Mouse (Mus musculus) testis, adult 2 months (tissue): ENCODE measurements around the gene Gucd1. TPM values are rescaled to one million over a fixed set of nuclear protein-coding genes. Genes with fewer than 3 reads are reported as not detected.
"Not testable (repeated sequence)": the region's sequence is repeated elsewhere in the genome, so short reads cannot be mapped to it uniquely, and the experiment has no call there.

Source experiments
- H3K27ac ChIP-seq: fragments of 200-500 bp; 2 replicates; pipeline ENCODE4 v1.5.1; 2012; ENCODE audit warnings: low read depth, low read length; ENCODE audit not compliant: control insufficient read depth, insufficient read depth
- H3K27me3 ChIP-seq: fragments of 200-500 bp; 2 replicates; pipeline ENCODE4 v1.6.1; 2012; ENCODE audit warnings: mild to moderate bottlenecking, low read length, moderate library complexity; ENCODE audit not compliant: control insufficient read depth, insufficient read depth
- H3K36me3 ChIP-seq: fragments of 200-500 bp; 2 replicates; pipeline ENCODE4 v1.6.1; 2012; ENCODE audit warnings: mild to moderate bottlenecking, low read length; ENCODE audit not compliant: control insufficient read depth, insufficient read depth
- H3K4me1 ChIP-seq: fragments of 200-500 bp; 2 replicates; pipeline ENCODE4 v1.6.1; 2012; ENCODE audit warnings: low read length; ENCODE audit not compliant: control insufficient read depth, insufficient read depth
- H3K4me3 ChIP-seq: fragments of 200-500 bp; 2 replicates; pipeline ENCODE4 v1.5.1; 2012; ENCODE audit warnings: low read depth, mild to moderate bottlenecking, low read length, moderate library complexity, mixed read lengths; ENCODE audit not compliant: control insufficient read depth
- CTCF ChIP-seq: fragments of 200-500 bp; IDR thresholded peaks from 2 replicates; pipeline ENCODE4 v1.5.1; 2012; ENCODE audit warnings: low read depth, mild to moderate bottlenecking, inconsistent platforms, low read length, moderate library complexity; ENCODE audit not compliant: control insufficient read depth, insufficient read depth, insufficient replicate concordance
- POLR2A ChIP-seq: fragments of 200-500 bp; IDR thresholded peaks from 2 replicates; pipeline ENCODE4 v1.6.1; 2012; ENCODE audit warnings: low read depth, mild to moderate bottlenecking, inconsistent platforms, low read length, moderate library complexity; ENCODE audit not compliant: control insufficient read depth
- polyA plus RNA-seq: library from polyadenylated mRNA; depleted of rRNA; stranded (reverse); fragments of >200 nt; gene quantifications from 2 replicates; pipeline ENCODE4 v1.2.3, GENCODE M21; 2012

The Gucd1 gene
- polyA plus RNA-seq, 1 experiment = 15.1 TPM

- H3K36me3 ChIP-seq = no peaks in the 10 kb centered on the region
- no peaks in the 10 kb centered on the region for H3K27me3 ChIP-seq
- no peak overlapping the region for H3K4me3 ChIP-seq
- peaks cover 9% of the 10 kb centered on the region for H3K4me1 ChIP-seq
- H3K27ac ChIP-seq = no peak overlapping the region
- TF ChIP-seq CTCF (no peak), POLR2A (no peak)
Measured at GRCm38 (mm10) chr10:75414925-75415324, 102.8 kb downstream of the Gucd1 start.

GRCm38 (mm10) chr10:75412114-75413103, 105.4 kb downstream of the Gucd1 start:
- H3K36me3 ChIP-seq = no peaks in the 10 kb centered on the region
- H3K4me1 ChIP-seq = peaks cover 7% of the 10 kb centered on the region
- H3K27ac ChIP-seq = no peak overlapping the region
- TF ChIP-seq CTCF (no peak), POLR2A (no peak)
- no peak overlapping the region for H3K4me3 ChIP-seq
- no peaks in the 10 kb centered on the region for H3K27me3 ChIP-seq

DNA sequence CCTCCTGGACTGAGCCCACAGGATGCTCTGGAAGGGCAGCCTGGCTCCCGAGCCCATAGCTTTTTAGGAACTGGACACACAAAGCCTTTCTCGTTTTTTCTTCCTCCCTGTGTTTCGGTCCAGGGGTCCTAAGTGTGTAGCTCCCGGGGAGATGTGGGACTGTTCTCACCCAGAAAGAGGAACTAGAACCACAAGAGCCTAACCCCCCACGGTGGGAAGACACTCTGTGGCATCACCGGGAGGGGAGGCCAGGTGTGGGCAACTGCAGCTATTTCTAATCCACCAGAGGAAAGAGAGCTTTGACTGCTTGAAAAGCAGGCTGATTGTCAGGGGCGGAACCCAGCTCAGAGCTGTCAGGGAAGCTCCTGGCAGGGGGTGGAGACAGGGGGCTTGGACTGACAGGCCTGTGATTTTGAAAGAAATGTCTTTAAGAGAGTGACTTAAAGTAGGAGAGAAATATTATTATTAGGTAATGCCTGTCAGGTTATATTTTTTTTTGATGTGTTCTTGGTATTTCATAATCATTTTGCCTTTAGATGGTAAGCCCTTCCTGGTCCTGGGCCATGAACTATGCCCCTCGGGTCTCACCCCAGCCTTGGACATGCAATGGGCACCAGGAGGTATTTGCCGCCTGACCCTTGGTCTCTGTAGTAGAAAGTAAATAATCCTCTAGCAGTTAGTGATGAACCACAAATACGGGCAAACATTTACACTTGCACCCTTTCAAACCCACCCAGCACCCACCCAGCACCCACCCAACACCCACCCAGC, 106.2 kb downstream of the Gucd1 start:
- not testable (repeated sequence) for H3K27me3 ChIP-seq, H3K36me3 ChIP-seq, H3K4me3 ChIP-seq, H3K27ac ChIP-seq, H3K4me1 ChIP-seq

DNA sequence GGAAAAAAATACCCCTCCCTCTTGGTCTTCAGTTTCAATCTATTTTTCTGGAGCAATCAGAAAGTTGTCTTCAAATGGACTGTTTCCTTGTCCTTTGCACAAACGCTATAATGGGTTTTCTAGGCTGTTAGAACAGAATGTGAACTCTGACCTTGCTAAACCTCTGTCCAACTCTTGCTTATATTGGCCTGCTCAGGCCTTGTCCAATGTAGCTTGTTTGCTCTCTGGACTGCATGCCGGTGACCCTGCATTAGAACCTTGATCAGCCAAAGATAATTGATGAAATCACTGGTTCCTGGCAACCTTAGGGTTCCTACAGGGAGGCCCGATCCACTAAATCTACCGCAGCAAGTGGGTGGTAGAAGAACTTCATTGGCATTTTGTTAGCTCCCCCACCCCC, 110.0 kb downstream of the Gucd1 start:
- Histone ChIP-seq H3K36me3 (no peaks in the 10 kb centered on the region), H3K27ac (no peak overlapping the region), H3K4me3 (no peak overlapping the region), H3K27me3 (no peaks in the 10 kb centered on the region), H3K4me1 (peaks cover 6% of the 10 kb centered on the region)
- TF ChIP-seq CTCF = no peak
- no peak for TF ChIP-seq POLR2A

DNA sequence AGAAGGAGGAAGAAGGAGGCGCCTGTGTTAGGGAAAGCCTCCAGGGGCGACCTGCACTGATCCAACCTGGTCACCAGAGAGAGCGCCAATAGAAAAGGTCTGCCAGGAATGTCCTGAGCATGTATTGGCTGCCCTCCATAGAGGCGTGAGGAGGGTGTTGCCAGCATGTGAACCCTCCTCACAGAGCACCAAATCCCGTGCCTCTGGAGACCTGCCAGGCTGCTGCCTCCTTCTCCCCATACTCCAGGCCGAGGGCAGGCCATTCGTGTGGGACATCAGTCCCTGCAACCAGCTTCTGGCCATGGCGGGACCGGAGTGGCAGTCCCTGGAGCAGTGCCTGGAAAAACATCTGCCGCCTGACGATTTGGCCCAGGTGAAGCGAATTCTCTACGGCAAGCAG, 111.0 kb downstream of the Gucd1 start:
- H3K4me3 ChIP-seq = no peak overlapping the region
- no peaks in the 10 kb centered on the region for H3K27me3 ChIP-seq

GRCm38 (mm10) chr10:75405916-75406315, 111.9 kb downstream of the Gucd1 start:
- H3K36me3 ChIP-seq = no peaks in the 10 kb centered on the region
- H3K4me3 ChIP-seq = no peak overlapping the region
- no peak for TF ChIP-seq POLR2A
- TF ChIP-seq CTCF = no peak
- no peaks in the 10 kb centered on the region for H3K4me1 ChIP-seq
- no peaks in the 10 kb centered on the region for H3K27me3 ChIP-seq
- H3K27ac ChIP-seq = no peak overlapping the region

More for the DNA sequence above, 111.0 kb downstream of the Gucd1 start:
- no peaks in the 10 kb centered on the region for H3K4me1 ChIP-seq
- H3K36me3 ChIP-seq = no peaks in the 10 kb centered on the region
- no peak overlapping the region for H3K27ac ChIP-seq
- TF ChIP-seq POLR2A = no peak; the same call in 1 of the 2 replicates
- TF ChIP-seq CTCF = no peak

DNA sequence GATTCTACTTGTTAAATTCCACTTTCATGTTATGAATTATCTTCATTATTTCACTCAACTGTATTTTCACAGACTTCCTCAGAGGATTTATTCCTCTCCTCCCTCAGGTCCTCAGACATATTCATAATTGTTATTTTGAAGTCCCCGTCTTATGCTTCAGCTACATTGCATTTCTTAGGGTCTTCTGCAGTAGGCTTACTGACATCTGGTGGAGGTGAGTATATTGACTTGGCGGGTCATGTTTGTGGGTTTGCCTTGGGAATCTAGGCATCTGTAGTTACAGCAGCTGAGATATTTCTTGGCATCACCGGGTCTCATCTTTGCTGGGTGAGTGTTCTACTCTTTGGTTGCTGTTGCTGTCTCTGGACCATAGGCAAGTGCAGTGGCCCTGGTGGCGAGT, 116.8 kb downstream of the Gucd1 start, which contains the start of gene Upb1:
Gene Upb1, plus strand, starts transcription at position 158 of the 400 bp plus-strand sequence.
- TF ChIP-seq CTCF (no peak), POLR2A (no peak)
- Histone ChIP-seq H3K27me3 (no peaks in the 10 kb centered on the region), H3K4me3 (no peak within 1 kb of the TSS), H3K27ac (no peak within 1 kb of the TSS), H3K36me3 (no peaks in the 10 kb centered on the region), H3K4me1 (no peaks in the 10 kb centered on the region)
